Mouse (Mus musculus): ENCODE data around the gene Vps39. TPM values are rescaled to one million over a fixed set of nuclear protein-coding genes. Genes with fewer than 3 reads are reported as not detected.

Gene Vps39
- polyA plus RNA-seq (2012), result 14.9 and 15.8 TPM in 2 replicates

GRCm38 (mm10) chr2:120352682-120353646 lies at the start of gene Vps39:
Vps39 (minus strand) TSS chr2:120353137.

DNA sequence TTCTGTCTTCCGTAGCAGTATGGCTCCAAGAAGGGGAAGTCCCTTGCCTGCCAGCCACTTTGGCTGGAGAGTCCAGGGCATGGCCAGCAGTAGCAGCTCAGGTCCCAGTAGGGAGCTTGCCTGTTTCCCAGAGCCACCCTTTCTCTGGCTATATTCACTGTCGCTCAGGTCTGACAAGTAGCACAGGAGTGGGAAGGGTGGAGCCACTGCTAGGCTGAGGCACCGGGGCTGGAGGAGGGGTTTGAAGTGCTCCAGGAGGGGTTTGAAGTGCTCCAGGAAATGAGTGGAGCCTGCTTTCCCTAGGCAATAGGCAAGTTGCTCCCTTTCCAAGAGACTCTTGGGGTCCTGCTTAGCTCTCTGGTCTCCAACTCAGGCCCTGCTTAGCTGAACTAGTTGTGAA lies 39.0 kb downstream of the Vps39 start, which contains the start of gene Pla2g4f:
Gene Pla2g4f (minus strand): TSS at position 190 of the 400 bp plus-strand sequence.

DNA sequence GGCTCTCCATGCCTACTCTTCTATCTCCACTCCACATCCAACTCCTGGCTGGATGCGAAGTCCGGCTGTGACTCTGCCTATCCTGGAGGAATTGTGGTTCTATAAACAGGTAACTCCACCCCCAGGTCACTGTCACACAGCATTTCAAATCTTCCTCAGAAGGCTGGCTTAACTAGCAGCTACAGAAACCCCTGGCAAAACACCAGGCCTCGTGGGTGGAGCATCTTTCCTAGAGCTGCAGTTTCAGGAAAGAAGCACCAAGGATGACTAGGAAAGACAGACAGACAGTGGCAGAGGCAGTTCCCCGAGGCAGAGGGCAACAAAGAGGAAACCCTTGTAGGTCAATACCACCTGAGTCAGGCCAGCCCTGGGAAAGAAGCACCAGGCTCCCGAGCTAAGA lies 63.9 kb downstream of the Vps39 start, which contains the start of gene Pla2g4d:
Gene Pla2g4d (minus strand): TSS at position 203 of the 400 bp plus-strand sequence.

Other genes with a start within 250 kb of the Vps39 start
- gene Ehd4, start 198.5 kb downstream of the Vps39 start, polyA plus RNA-seq (2012), result 73.5 and 93.0 TPM in 2 replicates
- gene Pla2g4e, start 107.8 kb downstream of the Vps39 start, polyA plus RNA-seq (2012), result not detected in 2 replicates
- not detected in 2 replicates for gene Pla2g4d, start 63.9 kb downstream of the Vps39 start, polyA plus RNA-seq (2012)
- 0.02 and 0.04 TPM in 2 replicates for gene Pla2g4f, start 39.0 kb downstream of the Vps39 start, polyA plus RNA-seq (2012)
- 2.9 and 4.1 TPM in 2 replicates for gene Ganc, start 50.8 kb upstream of the Vps39 start, polyA plus RNA-seq (2012)
- 2.0 TPM in 2 replicates for gene Tmem87a, start 51.0 kb upstream of the Vps39 start, polyA plus RNA-seq (2012)
- gene Capn3, start 102.9 kb upstream of the Vps39 start, polyA plus RNA-seq (2012), result 0.29 and 0.46 TPM in 2 replicates
- gene Zfp106, start 210.7 kb upstream of the Vps39 start, polyA plus RNA-seq (2012), result 36.5 and 45.0 TPM in 2 replicates
- 8.8 and 11.2 TPM in 2 replicates for gene Snap23, start 214.5 kb upstream of the Vps39 start, polyA plus RNA-seq (2012)